Mouse (Mus musculus) forebrain, embryonic 11.5 days (tissue): ENCODE measurements at regions not wholly inside any gene's neighbourhood (a gene's known extent, or its start where the extent isn't known, plus 50 kb on each side); places are given as distances from the start of the nearest gene placed in this dataset.

ENCODE experiments used
- ATAC-seq: fragments of 200-750 bp; cut with Nextera tagmentation; replicated peaks from 2 replicates; pipeline ENCODE4 v1.8.0; 2017; ENCODE audit warnings: moderate TSS enrichment; ENCODE audit not compliant: low FRiP score
- DNase-seq: peaks from one replicate; pipeline ENCODE4 v3.0.0-alpha.2; 2017; ENCODE audit warnings: low spot score
- H3K27ac ChIP-seq: fragments of 300-500 bp; sonication (generic); 2 replicates; pipeline ENCODE4 v1.5.1; 2014; ENCODE audit warnings: low read depth, low read length
- H3K27me3 ChIP-seq: fragments of 300-500 bp; sonication (generic); 2 replicates; pipeline ENCODE4 v1.6.1; 2014; ENCODE audit warnings: mild to moderate bottlenecking, low read length, mixed read lengths; ENCODE audit not compliant: control insufficient read depth, insufficient read depth
- H3K36me3 ChIP-seq: fragments of 300-500 bp; sonication (generic); 2 replicates; pipeline ENCODE4 v1.6.1; 2014; ENCODE audit warnings: mild to moderate bottlenecking, low read length, moderate library complexity, mixed read lengths; ENCODE audit not compliant: control insufficient read depth, insufficient read depth
- H3K4me1 ChIP-seq: fragments of 300-500 bp; sonication (generic); replicated peaks from 2 replicates; pipeline ENCODE4 v1.6.1; 2014; ENCODE audit warnings: low read length, mixed read lengths; ENCODE audit not compliant: control insufficient read depth, insufficient read depth
- H3K4me2 ChIP-seq: fragments of 300-500 bp; sonication (generic); 2 replicates; pipeline ENCODE4 v1.6.1; 2014; ENCODE audit warnings: low read depth, mild to moderate bottlenecking, low read length, moderate library complexity, mixed read lengths; ENCODE audit not compliant: severe bottlenecking
- H3K4me3 ChIP-seq: fragments of 300-500 bp; sonication (generic); 2 replicates; pipeline ENCODE4 v1.5.1; 2014; ENCODE audit warnings: low read depth, low read length
- H3K9ac ChIP-seq: fragments of 300-500 bp; sonication (generic); 2 replicates; pipeline ENCODE4 v1.6.1; 2014; ENCODE audit warnings: low read length
- H3K9me3 ChIP-seq: fragments of 300-500 bp; sonication (generic); 2 replicates; pipeline ENCODE4 v1.6.1; 2016; ENCODE audit warnings: low read length, mixed read lengths; ENCODE audit not compliant: control insufficient read depth
- WGBS: fragments of 180-500 bp; shearing (Covaris S2); extraction: QIAGEN DNeasy Blood & Tissue Kit; methylation state at CpG from one replicate; pipeline ENCODE4 v1.1.7; 2014; 5-methylcytosine and 5-hydroxymethylcytosine counted together

- Histone ChIP-seq H3K36me3 (no peaks in the 10 kb centered on the region), H3K9me3 (no peaks in the 10 kb centered on the region), H3K27me3 (no peaks in the 10 kb centered on the region), H3K4me1 (no peaks in the 10 kb centered on the region), H3K4me3 (no peak overlapping the region), H3K27ac (no peak overlapping the region), H3K4me2 (no peak overlapping the region), H3K9ac (no peak overlapping the region)
- ATAC-seq (no peak), DNase-seq (no peak)
- 75% methylated on average over 1 of the region's 1 CpGs for WGBS
These were observed 94.8 kb downstream of the Rbm46 start for GRCm38 (mm10) chr3:82781464-82781863.

GRCm38 (mm10) chr3:82770512-82771270 is 105.6 kb downstream of the Rbm46 start:
- Histone ChIP-seq H3K4me1 (no peaks in the 10 kb centered on the region), H3K27ac (no peak overlapping the region), H3K9me3 (no peaks in the 10 kb centered on the region), H3K4me2 (no peak overlapping the region), H3K36me3 (no peaks in the 10 kb centered on the region), H3K9ac (no peak overlapping the region), H3K27me3 (no peaks in the 10 kb centered on the region), H3K4me3 (no peak overlapping the region)
- no peak for DNase-seq
- WGBS, result 92% methylated on average over 8 of the region's 8 CpGs
- ATAC-seq, result no peak

GRCm38 (mm10) chr3:82767484-82767883 is 108.8 kb downstream of the Rbm46 start:
- Histone ChIP-seq H3K4me2 (no peak overlapping the region), H3K9ac (no peak overlapping the region), H3K4me1 (no peaks in the 10 kb centered on the region), H3K9me3 (no peaks in the 10 kb centered on the region), H3K4me3 (no peak overlapping the region), H3K36me3 (no peaks in the 10 kb centered on the region), H3K27ac (no peak overlapping the region), H3K27me3 (no peaks in the 10 kb centered on the region)
- ATAC-seq, result no peak
- DNase-seq, result no peak
- WGBS, result 72% methylated on average over 5 of the region's 5 CpGs

- H3K4me2 ChIP-seq, result no peak overlapping the region
- no peaks in the 10 kb centered on the region for H3K36me3 ChIP-seq
- no peaks in the 10 kb centered on the region for H3K4me1 ChIP-seq
- H3K9me3 ChIP-seq, result no peaks in the 10 kb centered on the region
- no peak overlapping the region for H3K4me3 ChIP-seq
- 63% methylated on average over 2 of the region's 2 CpGs for WGBS
- no peak overlapping the region for H3K9ac ChIP-seq
- ATAC-seq, result no peak
- no peak for DNase-seq
- no peaks in the 10 kb centered on the region for H3K27me3 ChIP-seq
- no peak overlapping the region for H3K27ac ChIP-seq
These were observed 116.3 kb downstream of the Rbm46 start for GRCm38 (mm10) chr3:82759946-82760345.

GRCm38 (mm10) chr3:82758967-82759366 is 117.3 kb downstream of the Rbm46 start:
- WGBS, result 86% methylated on average over 1 of the region's 1 CpGs
- Histone ChIP-seq H3K4me1 (no peaks in the 10 kb centered on the region), H3K4me2 (no peak overlapping the region), H3K27ac (no peak overlapping the region), H3K9ac (no peak overlapping the region), H3K9me3 (no peaks in the 10 kb centered on the region), H3K36me3 (no peaks in the 10 kb centered on the region), H3K4me3 (no peak overlapping the region), H3K27me3 (no peaks in the 10 kb centered on the region)
- no peak for DNase-seq
- no peak for ATAC-seq

- H3K4me1 ChIP-seq, result no peaks in the 10 kb centered on the region
- no peak overlapping the region for H3K27ac ChIP-seq
- H3K27me3 ChIP-seq, result no peaks in the 10 kb centered on the region
- peak; percentile 80 for DNase-seq
- H3K4me3 ChIP-seq, result no peak overlapping the region
- no peaks in the 10 kb centered on the region for H3K36me3 ChIP-seq
- H3K9me3 ChIP-seq, result no peaks in the 10 kb centered on the region
- WGBS, result 31% methylated on average over 3 of the region's 3 CpGs
- H3K9ac ChIP-seq, result no peak overlapping the region
- no peak overlapping the region for H3K4me2 ChIP-seq
- ATAC-seq, result peak; percentile 30
These were observed 150.7 kb downstream of the Rbm46 start for GRCm38 (mm10) chr3:82725546-82725945.

GRCm38 (mm10) chr3:82707628-82708027 is 159.7 kb upstream of the Npy2r start:
- ATAC-seq (no peak), DNase-seq (no peak)
- no peak overlapping the region for H3K4me3 ChIP-seq
- no peaks in the 10 kb centered on the region for H3K9me3 ChIP-seq
- no peaks in the 10 kb centered on the region for H3K36me3 ChIP-seq
- no peaks in the 10 kb centered on the region for H3K27me3 ChIP-seq
- no peaks in the 10 kb centered on the region for H3K4me1 ChIP-seq
- 96% methylated on average over 4 of the region's 4 CpGs for WGBS
- no peak overlapping the region for H3K9ac ChIP-seq
- H3K27ac ChIP-seq, result no peak overlapping the region
- H3K4me2 ChIP-seq, result no peak overlapping the region

- ATAC-seq (no peak), DNase-seq (no peak)
- Histone ChIP-seq H3K4me3 (no peak overlapping the region), H3K27ac (no peak overlapping the region), H3K4me2 (no peak overlapping the region), H3K9me3 (no peaks in the 10 kb centered on the region), H3K9ac (no peak overlapping the region), H3K4me1 (no peaks in the 10 kb centered on the region), H3K36me3 (no peaks in the 10 kb centered on the region), H3K27me3 (no peaks in the 10 kb centered on the region)
- WGBS, result 91% methylated on average over 2 of the region's 2 CpGs
These were observed 144.2 kb upstream of the Npy2r start for GRCm38 (mm10) chr3:82692131-82692530.

GRCm38 (mm10) chr3:82656159-82656874 is 108.4 kb upstream of the Npy2r start:
- Histone ChIP-seq H3K27ac (no peak overlapping the region), H3K9me3 (no peaks in the 10 kb centered on the region), H3K4me2 (no peak overlapping the region), H3K4me1 (no peaks in the 10 kb centered on the region), H3K9ac (no peak overlapping the region), H3K4me3 (no peak overlapping the region), H3K27me3 (no peaks in the 10 kb centered on the region), H3K36me3 (no peaks in the 10 kb centered on the region)
- no peak for ATAC-seq
- no peak for DNase-seq
- 83% methylated on average over 8 of the region's 8 CpGs for WGBS
